Mouse (Mus musculus) midbrain, postnatal 0 days (tissue): Measurements from ENCODE around the gene Pkdrej. TPM values are rescaled to one million over a fixed set of nuclear protein-coding genes. Genes with fewer than 3 reads are reported as not detected.

ENCODE experiments used
- ATAC-seq: fragments of 200-750 bp; cut with Nextera tagmentation; 2 replicates; pipeline ENCODE4 v1.8.0; 2017; ENCODE audit warnings: moderate number of reproducible peaks, mild to moderate bottlenecking, moderate TSS enrichment, moderate library complexity; ENCODE audit not compliant: low FRiP score
- DNase-seq: peaks from one replicate; pipeline ENCODE4 v3.0.0-alpha.2; 2015; ENCODE audit warnings: low spot score
- H3K27ac ChIP-seq: fragments of 300-500 bp; sonication (generic); 2 replicates; pipeline ENCODE4 v1.5.1; 2014; ENCODE audit warnings: low read depth, mild to moderate bottlenecking, low read length, mixed read lengths
- H3K27me3 ChIP-seq: fragments of 300-500 bp; sonication (generic); 2 replicates; pipeline ENCODE4 v1.6.1; 2014; ENCODE audit warnings: low read length, control low read depth, mixed read lengths; ENCODE audit not compliant: insufficient read depth
- H3K36me3 ChIP-seq: fragments of 300-500 bp; sonication (generic); 2 replicates; pipeline ENCODE4 v1.6.1; 2014; ENCODE audit warnings: low read length, control low read depth, mixed read lengths; ENCODE audit not compliant: insufficient read depth
- H3K4me1 ChIP-seq: fragments of 300-500 bp; sonication (generic); 2 replicates; pipeline ENCODE4 v1.6.1; 2014; ENCODE audit warnings: mild to moderate bottlenecking, control low read depth, antibody characterized with exemption, low read length, mixed read lengths; ENCODE audit not compliant: insufficient read depth
- H3K4me2 ChIP-seq: fragments of 300-500 bp; sonication (generic); 2 replicates; pipeline ENCODE4 v1.6.1; 2014; ENCODE audit warnings: low read depth, mild to moderate bottlenecking, low read length, mixed read lengths; ENCODE audit not compliant: poor library complexity, severe bottlenecking
- H3K4me3 ChIP-seq: fragments of 300-500 bp; sonication (generic); 2 replicates; pipeline ENCODE4 v1.5.1; 2014; ENCODE audit warnings: low read depth, mild to moderate bottlenecking, low read length, moderate library complexity
- H3K9ac ChIP-seq: fragments of 300-500 bp; sonication (generic); replicated peaks from 2 replicates; pipeline ENCODE4 v1.6.1; 2014; ENCODE audit warnings: mild to moderate bottlenecking, low read length, moderate library complexity, mixed read lengths; ENCODE audit not compliant: poor library complexity, severe bottlenecking
- H3K9me3 ChIP-seq: fragments of 300-500 bp; sonication (generic); 2 replicates; pipeline ENCODE4 v1.6.1; 2016; ENCODE audit warnings: low read length, control low read depth
- CTCF ChIP-seq: IDR thresholded peaks from 2 replicates; pipeline ENCODE4 v1.5.1; 2016; ENCODE audit warnings: antibody characterized with exemption, mild to moderate bottlenecking
- WGBS: fragments of 180-500 bp; shearing (Covaris S2); extraction: QIAGEN DNeasy Blood & Tissue Kit; methylation state at CpG from one replicate; pipeline ENCODE4 v1.1.7; 2014; 5-methylcytosine and 5-hydroxymethylcytosine counted together
- polyA plus RNA-seq: library from polyadenylated mRNA; unstranded; fragments of >200 nt; fragmentation: Nextera tagmentation; extraction: Ambion mirVana; gene quantifications from 2 replicates; pipeline ENCODE4 v1.2.1, GENCODE M21; 2015
- total RNA-seq: library from RNA; depleted of rRNA; stranded (reverse); fragments of >200 nt; gene quantifications from 2 replicates; pipeline ENCODE4 v1.2.3, GENCODE M21; 2014

Pkdrej gene
- total and polyA plus RNA-seq, 2 experiments from 2014 or later, result 0.06 to 0.33 TPM

DNA sequence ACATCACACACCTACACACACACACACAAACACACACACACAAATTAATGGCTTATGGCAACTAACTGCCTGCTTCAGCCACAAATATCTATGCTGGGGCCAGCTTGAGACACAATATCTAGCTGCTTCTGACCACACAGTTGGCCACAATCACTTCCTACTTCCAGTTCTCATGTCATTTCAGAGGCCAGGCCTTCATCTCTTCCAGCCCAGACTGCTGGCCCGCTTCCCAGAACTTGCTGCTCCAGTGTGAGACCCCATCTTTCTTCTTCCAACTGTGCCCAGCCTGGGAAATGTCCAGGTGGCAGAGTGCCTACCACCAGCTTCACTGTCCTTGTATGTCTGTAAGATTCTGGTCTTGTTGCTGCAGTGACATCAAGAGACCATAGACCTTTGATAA, 28.7 kb downstream of the Pkdrej start:
- Histone ChIP-seq H3K4me1 (no peaks in the 10 kb centered on the region), H3K9me3 (no peaks in the 10 kb centered on the region), H3K36me3 (no peaks in the 10 kb centered on the region), H3K9ac (no peak overlapping the region), H3K27me3 (no peaks in the 10 kb centered on the region), H3K4me2 (no peak overlapping the region), H3K4me3 (no peak overlapping the region), H3K27ac (no peak overlapping the region)
- 72% methylated on average over 1 of the region's 1 CpGs for WGBS
- DNase-seq (peak; percentile 86), ATAC-seq (no peak)
- TF ChIP-seq CTCF, result no peak

DNA sequence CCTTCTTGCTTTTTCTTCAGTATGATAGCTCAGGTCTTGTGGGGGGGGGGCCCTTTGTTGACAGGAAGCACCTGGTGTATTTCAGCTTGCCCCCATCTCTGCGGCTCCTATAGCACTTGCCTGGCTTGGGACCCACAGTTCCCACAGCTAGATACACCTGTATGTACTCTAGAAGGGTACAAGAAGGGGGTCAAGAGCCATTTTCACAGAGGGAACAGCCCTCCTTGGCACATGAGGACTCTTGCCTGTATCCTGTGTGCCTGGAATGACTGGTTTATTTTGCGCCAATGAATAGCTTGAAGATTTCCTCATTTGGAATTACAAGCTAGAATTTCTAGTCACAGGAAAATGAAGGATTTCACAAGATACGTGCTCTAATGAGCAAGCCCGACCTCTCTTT, 30.1 kb downstream of the Pkdrej start:
- no peak for DNase-seq
- Histone ChIP-seq H3K9ac (no peak overlapping the region), H3K9me3 (no peaks in the 10 kb centered on the region), H3K36me3 (no peaks in the 10 kb centered on the region), H3K27ac (no peak overlapping the region), H3K4me2 (no peak overlapping the region), H3K4me3 (no peak overlapping the region), H3K4me1 (no peaks in the 10 kb centered on the region), H3K27me3 (no peaks in the 10 kb centered on the region)
- ATAC-seq, result no peak
- WGBS, result 88% methylated on average over 4 of the region's 4 CpGs
- no peak for TF ChIP-seq CTCF

DNA sequence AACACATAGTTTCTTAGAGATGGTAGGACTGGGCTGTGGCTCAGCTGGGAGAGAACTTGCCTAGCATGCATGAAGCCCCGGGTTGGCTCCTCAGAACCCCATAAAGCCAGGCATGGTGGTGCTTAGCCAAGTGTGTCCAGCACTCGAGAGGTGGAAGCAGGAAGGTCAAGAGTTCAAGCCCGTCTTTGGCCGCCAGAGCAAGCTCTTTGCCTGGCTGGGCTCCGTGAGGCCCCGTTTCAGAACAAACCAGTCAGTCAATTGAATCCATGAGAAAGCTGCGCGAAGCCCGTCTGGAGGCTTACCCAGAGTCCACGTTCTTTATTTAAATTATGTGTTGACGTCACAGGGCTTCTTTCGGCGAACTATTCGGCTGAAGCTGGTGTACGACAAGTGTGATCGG, 32.9 kb downstream of the Pkdrej start:
- ATAC-seq (no peak), DNase-seq (no peak)
- no peak overlapping the region for H3K4me2 ChIP-seq
- H3K27ac ChIP-seq, result no peak overlapping the region
- no peaks in the 10 kb centered on the region for H3K36me3 ChIP-seq
- no peaks in the 10 kb centered on the region for H3K4me1 ChIP-seq
- no peak overlapping the region for H3K9ac ChIP-seq
- no peak overlapping the region for H3K4me3 ChIP-seq
- no peaks in the 10 kb centered on the region for H3K27me3 ChIP-seq
- no peaks in the 10 kb centered on the region for H3K9me3 ChIP-seq
- WGBS, result 77% methylated on average over 16 of the region's 16 CpGs
- TF ChIP-seq CTCF, result no peak

DNA sequence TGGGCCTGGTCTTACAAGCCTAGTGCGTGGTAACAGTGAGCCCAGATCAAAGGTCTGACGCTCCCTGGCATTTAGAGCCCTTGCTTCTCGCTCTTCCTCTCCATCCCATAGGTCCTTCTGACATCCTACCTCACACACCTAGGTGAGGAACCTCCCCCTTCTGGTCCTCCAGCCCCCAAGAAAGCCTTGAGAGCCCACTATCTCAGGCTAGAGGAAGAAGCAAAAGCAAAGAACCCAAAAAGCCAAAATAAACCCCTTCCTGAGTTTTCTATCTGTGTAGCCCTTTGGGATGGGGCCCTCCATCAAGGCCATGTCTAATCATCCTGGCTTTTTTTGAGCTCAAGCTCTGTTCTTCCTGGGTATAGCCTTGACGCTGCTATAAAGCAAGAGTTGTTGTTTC, 33.5 kb downstream of the Pkdrej start:
- 94% methylated on average over 4 of the region's 4 CpGs for WGBS

DNA sequence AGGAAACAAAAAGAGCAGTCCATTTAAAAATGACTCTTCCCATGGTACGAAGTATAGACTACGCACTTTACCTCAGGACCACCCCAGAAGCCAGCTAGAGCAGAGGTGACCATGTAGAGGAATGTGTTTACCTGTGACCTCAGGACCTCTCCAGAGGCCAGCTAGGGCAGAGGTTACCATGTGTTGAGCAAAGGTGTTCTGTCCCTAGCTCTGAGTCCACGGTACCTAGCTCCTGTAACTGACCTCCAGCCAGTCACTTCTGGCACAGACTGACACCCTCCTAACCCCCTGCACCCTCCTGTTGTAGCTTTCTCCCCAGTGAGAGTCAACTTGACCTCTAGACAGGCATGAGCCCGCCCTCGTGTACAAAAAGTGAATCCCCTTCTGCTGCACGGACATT, 34.1 kb downstream of the Pkdrej start:
- H3K4me1 ChIP-seq, result no peaks in the 10 kb centered on the region
- 92% methylated on average over 6 of the region's 6 CpGs for WGBS
- no peak overlapping the region for H3K9ac ChIP-seq
- no peak overlapping the region for H3K4me3 ChIP-seq
- DNase-seq (no peak), ATAC-seq (no peak)
- H3K27me3 ChIP-seq, result no peaks in the 10 kb centered on the region
- no peak overlapping the region for H3K4me2 ChIP-seq
- TF ChIP-seq CTCF, result no peak
- no peaks in the 10 kb centered on the region for H3K36me3 ChIP-seq
- H3K9me3 ChIP-seq, result no peaks in the 10 kb centered on the region
- no peak overlapping the region for H3K27ac ChIP-seq

More for the DNA sequence above, 33.5 kb downstream of the Pkdrej start:
- Histone ChIP-seq H3K9me3 (no peaks in the 10 kb centered on the region), H3K4me2 (no peak overlapping the region), H3K27ac (no peak overlapping the region), H3K36me3 (no peaks in the 10 kb centered on the region), H3K27me3 (no peaks in the 10 kb centered on the region), H3K4me3 (no peak overlapping the region), H3K9ac (no peak overlapping the region), H3K4me1 (no peaks in the 10 kb centered on the region)
- TF ChIP-seq CTCF, result no peak
- ATAC-seq (no peak), DNase-seq (no peak)

- H3K27ac ChIP-seq, result no peak overlapping the region
- H3K4me2 ChIP-seq, result no peak overlapping the region
- H3K4me3 ChIP-seq, result no peak overlapping the region
- WGBS, result 77% methylated on average over 5 of the region's 5 CpGs
- H3K36me3 ChIP-seq, result no peaks in the 10 kb centered on the region
- H3K27me3 ChIP-seq, result no peaks in the 10 kb centered on the region
- no peak for TF ChIP-seq CTCF
- H3K9me3 ChIP-seq, result no peaks in the 10 kb centered on the region
- ATAC-seq, result no peak
- DNase-seq, result no peak
- no peak overlapping the region for H3K9ac ChIP-seq
- H3K4me1 ChIP-seq, result no peaks in the 10 kb centered on the region
Observed at GRCm38 (mm10) chr15:85786711-85787110, 34.8 kb downstream of the Pkdrej start.
